In genomic region chr16:41996956-41997355, GRCm38 (mm10) we compare ENCODE assay signal across 22 mouse cellular contexts.
A peak's percentile ranks its signal among the peaks of the same experiment; 100 is the strongest.
DNase-seq lines count a peak whose midpoint lies in the region; TF ChIP-seq lines count a peak whose summit lies in the region.
"Had no signal": no experiment of that assay in that cellular context is flagged by ENCODE, and none has a peak within 500 bp of the region (broad histone marks: within the 10 kb centered on the region; RNA-seq: fewer than 3 reads in every experiment).

No protein-coding gene starts in this region.

- no peak overlapping the region for H3K27ac ChIP-seq in gastrocnemius, adult 2 months
- H3K27ac ChIP-seq: forebrain, embryonic 10.5 days; hindbrain, embryonic 10.5 days; intestine, embryonic 15.5 days; limb, embryonic 13.5 days; liver, embryonic 13.5 days had no signal

- peak; percentile 20 for DNase-seq in cerebellum, adult 8-10 months
- no peak for DNase-seq in cerebellum, postnatal 4 days (ENCODE audit: low spot score in 2 of 2)
- peak; percentile 44 to 80 for DNase-seq in layer of hippocampus, adult 18-20 months (ENCODE audit: low spot score in 2 of 2)
- DNase-seq in layer of hippocampus, postnatal 10 days (ENCODE audit: low spot score in 2 of 2): no peak
- DNase-seq in right cerebral cortex, adult 2 months (ENCODE audit: low spot score in 2 of 2): peak; percentile 13 to 40
- DNase-seq in right cerebral cortex, postnatal 25 days: no peak
- DNase-seq in telencephalon, adult 2 months (ENCODE audit: low read depth, low spot score): peak; percentile 74
- DNase-seq in gastrocnemius, adult 2 months: no peak
- DNase-seq: adrenal gland, postnatal 25 days; cerebellum, postnatal 10 days; gastrocnemius, postnatal 14 days; heart, adult 11 months; kidney, adult 8-10 months; kidney, postnatal 10 days; liver, embryonic 13.5 days; lung, embryonic 14.5 days; midbrain, embryonic 14.5 days; right cerebral cortex, postnatal 4 days had no signal

- H3K4me3 ChIP-seq in gastrocnemius, adult 2 months: no peak overlapping the region
- H3K4me3 ChIP-seq: forebrain, embryonic 10.5 days; hindbrain, embryonic 10.5 days; intestine, embryonic 15.5 days; limb, embryonic 13.5 days; liver, embryonic 13.5 days had no signal

- intact Hi-C loops in gastrocnemius, adult 2 months (cut with DNase I): no loop called here

- no peak for TF ChIP-seq CTCF in gastrocnemius, adult 2 months (IDR thresholded peaks at IDR 0.05)

Comparison
In these comparisons a context has a peak if more than half of its experiments do, and no peak if none do; other contexts are left out.
1. DNase-seq: peak in cerebellum, adult 8-10 months (single experiment), layer of hippocampus, adult 18-20 months (2 of 2), right cerebral cortex, adult 2 months (2 of 2) and telencephalon, adult 2 months (single experiment); none in cerebellum, postnatal 4 days (0 of 2), layer of hippocampus, postnatal 10 days (0 of 2), right cerebral cortex, postnatal 25 days (single experiment) and gastrocnemius, adult 2 months (single experiment).